Mouse (Mus musculus) mouse trophoblast stem cell (cell line): Measurements from ENCODE around the gene Kcnb1.

ENCODE experiments used
- in situ Hi-C, 2 experiments: fragments of 300-500 bp; cut with MseI, MboI; formaldehyde crosslinking; loops; 2 replicates in 1 of 2; 3 replicates in 1 of 2; pipeline ENCODE4 v1.15.1; 2025

Kcnb1 gene

DNA sequence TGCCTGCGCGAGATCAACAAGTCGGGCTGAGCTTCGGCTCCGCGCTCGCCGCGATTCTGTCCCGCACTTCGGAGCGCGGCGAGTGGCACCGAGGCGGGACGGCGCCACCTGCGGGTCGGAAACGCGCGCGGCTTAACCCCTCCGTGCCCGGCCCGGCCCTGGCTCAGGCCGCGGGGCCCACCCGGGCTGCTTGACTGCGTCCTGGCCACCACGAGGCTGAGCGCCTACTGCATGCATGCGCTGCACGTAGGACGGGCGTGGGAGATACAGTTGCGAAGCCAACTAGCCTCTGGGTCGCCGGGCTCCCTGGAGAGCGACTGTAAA, at the start of gene Kcnb1:
TSS of gene Kcnb1 (minus strand) at position 80 of the 324 bp plus-strand sequence.
- in situ Hi-C loops, result loop anchor here in 1 of 2 experiments (10.0 kb wide), 1 partner anchor 75 kb away; no protein-coding TSS in a partner anchor

DNA sequence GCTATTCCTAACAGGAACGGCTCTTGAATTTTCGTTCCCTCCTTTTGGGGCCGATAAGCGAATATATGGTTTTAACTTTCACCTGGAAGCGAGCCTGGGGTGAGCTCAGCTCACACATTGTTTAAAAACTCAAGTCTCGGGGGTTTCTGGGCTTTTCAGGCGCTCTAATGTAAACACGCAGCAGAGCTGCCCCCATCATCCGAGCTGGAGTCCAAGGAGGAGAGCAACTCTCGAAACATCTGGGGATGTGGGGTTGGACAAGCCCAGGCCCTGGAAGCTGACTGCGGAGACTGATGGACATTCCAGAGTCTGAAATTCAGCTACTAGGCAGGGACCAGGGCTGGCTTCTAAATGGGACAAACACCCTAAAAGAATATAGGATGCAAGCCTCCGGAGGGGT, 49.3 kb upstream of the Kcnb1 start:
- in situ Hi-C loops, result no loop called here

DNA sequence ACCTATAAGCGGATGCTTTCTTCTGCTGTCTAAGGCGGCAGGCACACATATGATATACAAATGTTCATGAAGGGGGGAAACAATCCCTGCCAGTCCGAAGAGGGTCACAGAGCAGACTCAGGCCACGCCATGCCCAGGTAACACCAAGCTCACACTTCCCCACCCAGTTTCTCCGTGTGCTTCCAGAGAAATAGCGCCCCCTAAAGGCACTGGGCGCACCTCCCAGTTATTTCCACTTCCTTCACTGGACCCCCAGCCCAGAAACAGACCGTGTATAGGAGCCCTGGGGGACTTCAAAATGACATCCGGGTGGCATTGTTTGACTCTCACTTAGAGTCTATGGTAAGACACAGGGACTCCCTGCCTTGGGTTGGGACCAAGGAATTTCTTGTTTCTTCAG, 47.3 kb upstream of the Kcnb1 start:
- in situ Hi-C loops, result no loop called here

DNA sequence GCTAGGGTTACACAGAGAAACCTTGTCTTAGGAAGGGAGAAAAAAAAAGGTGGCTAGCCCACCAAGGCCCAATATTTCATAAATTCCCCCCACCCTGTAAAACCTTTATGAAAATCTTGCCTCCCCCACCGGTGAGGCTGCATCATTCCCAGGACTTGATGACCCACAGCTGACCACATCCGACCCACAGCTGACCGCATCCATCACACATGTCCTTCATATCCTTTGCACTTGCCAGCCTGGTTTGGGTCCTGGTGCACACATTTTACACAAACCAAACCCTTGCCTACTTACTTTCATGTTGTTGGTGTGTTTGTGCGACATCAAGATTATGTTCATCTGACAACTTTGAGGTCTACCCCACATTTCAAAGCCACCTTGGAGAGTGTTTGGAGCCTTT, 46.2 kb upstream of the Kcnb1 start:
- in situ Hi-C loops, result no loop called here

DNA sequence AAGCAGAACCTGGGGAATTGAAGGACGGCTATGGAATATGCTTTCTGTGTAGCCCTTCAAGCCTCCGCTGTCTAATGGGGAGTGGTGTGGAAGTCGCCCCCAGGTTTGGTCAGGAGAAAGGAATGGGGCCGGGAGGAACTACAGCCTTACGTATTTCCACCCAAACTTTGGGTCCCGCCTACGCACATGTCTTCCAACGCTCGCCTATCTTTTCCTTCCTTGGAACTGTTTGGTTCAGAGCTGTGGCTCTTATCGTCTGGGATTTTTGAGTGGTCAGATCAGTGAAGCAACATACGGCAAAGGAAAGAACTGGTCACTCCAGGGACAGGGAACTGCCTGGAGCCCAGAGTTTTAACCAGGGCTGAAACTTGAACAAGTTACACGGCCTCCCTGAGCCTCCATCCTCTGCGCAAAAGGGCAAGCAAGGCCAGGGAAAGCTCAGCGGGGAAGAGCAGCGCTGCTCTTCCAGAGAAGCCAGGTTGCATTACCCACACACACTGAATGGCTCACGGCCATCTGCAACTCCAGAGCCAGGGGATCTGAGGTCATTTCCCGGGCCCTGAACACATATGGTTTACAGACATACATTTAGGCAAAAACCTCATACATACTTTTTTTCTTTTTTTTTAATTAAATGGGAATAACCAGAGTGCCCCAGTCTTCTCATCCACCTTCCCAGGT, 45.5 kb upstream of the Kcnb1 start:
- in situ Hi-C loops, result no loop called here

DNA sequence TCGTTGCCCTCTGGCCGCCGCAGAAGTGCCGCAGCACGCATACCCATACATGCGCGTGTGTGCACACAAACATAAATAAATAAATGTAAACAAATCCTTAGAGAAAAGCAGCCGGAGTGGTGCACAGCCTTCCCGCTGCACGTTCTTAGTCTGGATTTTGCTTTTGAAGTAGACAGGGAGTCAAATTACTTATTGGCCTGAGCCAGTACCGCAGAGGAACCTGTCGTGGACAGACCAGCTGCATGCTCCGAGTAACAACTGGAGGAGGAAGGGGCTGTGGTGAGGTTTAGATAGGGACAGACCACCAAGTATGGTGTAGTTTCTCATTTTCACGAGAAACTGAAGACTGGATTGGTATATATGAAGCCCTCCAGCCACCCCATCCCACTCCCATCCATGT, 43.8 kb upstream of the Kcnb1 start:
- in situ Hi-C loops, result no loop called here

DNA sequence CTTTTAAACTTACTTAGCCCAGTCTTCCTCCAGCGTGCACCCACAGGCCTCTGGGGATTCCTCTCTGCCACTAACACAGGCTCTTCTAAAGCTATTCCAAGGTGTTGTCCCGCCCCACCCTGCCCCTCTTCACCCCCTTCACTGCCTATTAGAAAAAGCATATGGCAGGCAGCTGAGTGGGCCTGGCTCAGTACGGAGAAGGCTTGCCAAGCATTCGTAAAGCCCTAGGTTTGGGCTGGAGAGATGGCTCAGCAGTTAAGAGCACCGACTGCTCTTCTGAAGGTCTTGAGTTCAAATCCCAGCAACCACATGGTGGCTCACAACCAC, 43.0 kb upstream of the Kcnb1 start:
- in situ Hi-C loops, result no loop called here

DNA sequence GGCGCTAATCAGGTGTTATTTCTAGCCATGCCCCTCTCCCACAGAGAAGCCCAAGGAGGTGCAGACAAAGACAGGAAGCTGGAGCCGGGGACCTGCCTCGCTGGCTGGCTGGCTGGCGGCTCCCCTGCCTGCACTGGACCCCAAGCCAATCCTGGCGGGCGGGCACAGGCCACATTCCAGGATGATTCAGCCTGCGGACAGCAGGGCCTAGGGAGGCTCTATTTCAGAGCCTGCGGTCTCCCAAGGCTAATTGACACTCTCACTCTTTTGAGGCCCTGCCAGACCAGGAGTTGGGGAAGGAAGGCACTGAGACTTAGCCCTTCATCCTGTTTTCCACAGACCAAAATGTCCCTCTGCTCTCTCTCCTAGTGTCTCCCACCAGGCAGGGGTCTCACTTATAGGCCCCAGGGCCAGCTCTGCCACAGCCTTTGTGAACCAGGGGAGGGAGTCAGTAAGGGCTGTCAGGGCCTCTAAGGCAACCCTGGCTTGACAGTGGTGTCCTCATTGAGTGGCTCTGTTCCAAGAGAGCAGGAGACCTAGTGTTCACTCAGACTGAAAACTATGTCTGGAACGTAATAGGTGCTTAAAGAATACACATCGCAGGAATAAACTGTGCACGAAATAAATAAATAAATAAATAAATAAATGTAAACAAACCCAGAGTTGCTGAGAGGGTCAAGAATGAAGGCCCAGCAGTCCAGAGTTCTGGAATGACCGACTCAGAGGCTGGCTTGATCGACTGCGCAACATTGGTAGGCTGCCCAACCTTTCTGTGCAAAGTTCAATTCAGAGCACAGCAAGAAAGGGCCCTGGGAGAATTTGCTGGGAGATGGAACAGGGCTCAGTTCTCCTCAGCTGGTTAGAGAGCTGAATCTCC, 42.4 kb upstream of the Kcnb1 start:
- in situ Hi-C loops, result no loop called here

DNA sequence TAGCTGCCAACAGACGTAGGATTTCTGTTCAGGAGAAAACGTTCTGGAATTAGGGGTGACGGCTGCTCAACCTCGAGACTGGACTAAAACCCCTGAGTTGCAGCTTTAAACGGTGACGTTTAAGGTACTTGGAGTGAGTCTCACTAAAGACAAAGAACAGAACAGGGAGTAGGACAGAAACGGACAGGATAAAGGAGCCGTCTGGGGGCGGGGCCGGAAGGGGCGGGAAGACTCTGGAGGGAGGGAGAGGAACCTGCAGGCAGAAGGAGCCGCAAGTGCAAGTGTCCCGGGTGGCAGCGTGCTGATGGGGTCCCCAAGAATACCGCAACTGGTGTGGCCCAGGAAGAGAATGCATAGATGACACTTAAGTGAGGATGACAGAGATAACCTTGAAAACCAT, 40.6 kb upstream of the Kcnb1 start:
- in situ Hi-C loops, result no loop called here

DNA sequence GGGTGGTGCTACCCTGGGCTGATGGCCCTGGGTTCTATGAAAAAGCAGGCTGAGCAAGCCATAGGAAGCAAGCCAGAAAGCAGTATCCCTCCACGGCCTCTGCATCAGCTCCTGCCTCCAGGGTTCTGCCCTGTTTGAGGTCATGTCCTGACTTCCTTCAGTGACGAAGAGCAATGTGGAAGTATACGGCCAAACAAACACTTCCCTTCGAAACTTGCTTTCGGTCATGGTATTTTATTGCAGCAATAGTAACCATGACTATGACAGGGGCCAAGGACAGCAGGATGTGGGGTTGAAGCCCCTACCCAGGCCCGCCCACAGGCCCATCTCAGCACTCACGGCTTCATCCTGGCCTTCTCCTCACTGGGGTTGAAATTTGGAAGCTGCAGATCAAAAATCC, 35.0 kb upstream of the Kcnb1 start:
- in situ Hi-C loops, result loop anchor here (5.0 kb wide), 1 partner anchor 52 kb away; no protein-coding TSS in a partner anchor

DNA sequence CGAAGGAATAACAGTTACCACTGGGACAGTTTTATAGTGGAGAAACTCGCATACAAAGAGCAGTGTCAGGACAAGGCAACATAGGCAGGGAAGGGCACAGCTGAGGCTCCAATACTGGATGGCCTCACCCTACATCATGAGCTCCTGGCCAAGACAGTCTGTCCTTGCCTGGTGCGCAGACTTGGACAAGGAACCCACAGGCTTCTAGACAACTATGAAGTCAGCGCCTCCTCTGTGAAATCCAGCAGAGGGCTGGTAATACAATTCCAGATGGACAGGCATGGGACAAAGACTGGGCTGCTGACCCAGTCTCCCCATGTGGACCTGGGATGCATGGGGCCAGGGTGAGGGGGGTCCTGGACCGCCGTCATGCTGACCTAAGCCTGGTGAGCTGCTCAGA, 34.2 kb upstream of the Kcnb1 start:
- in situ Hi-C loops, result loop anchor here (5.0 kb wide), 1 partner anchor 53 kb away; no protein-coding TSS in a partner anchor

DNA sequence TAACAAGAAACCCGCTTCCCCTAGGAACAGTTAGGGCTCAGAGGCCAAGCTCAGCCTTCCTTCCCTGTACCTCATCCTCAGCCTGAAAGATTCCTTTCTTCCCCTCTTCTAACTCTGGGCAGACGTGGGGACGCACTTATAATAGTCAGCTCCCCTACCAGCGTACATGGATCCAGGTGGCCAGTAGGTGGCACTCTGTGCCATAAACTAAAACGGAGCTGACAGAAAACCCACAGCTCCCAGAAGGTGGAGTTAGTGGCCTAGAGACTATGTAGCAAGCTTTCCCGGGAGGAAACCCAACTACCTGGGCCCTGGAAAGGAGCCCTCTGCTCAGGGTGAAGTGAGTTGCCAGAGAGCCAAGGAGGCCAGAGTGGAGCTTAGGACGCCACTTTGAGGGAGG, 32.2 kb upstream of the Kcnb1 start:
- in situ Hi-C loops, result loop anchor here (5.0 kb wide), 1 partner anchor 55 kb away; no protein-coding TSS in a partner anchor

DNA sequence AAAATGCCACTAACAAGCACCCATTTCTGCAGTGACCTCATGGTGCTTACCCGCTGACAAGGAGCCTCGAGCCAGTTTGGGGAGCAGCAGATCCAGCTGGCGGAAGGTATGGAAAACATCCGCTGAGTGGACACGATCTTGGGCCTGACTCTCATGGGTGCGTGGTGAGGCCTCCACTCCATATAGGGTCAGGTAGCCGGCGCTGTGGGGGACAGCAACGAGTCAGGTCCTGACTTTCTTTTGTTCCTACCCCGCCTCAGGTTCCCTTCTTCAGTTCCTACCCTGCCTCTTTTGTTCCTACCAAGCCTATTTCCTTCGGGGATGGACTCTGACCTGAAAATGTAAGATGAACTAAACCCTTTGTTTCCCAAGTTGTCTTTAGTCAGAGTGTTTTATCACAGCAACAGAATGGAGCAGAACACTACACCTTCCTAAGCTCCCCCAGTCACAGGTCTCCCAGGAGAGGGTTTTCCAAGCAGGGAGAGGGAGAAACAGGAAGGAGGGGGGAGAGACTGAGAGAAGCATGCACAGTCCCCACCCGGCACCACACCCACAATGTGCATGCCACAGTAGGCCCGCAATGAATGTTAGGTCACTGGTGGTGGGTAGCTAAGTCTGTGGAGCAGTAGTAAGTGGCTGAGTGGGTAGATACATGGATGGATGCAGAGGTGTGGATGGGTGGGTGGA, 31.3 kb upstream of the Kcnb1 start:
- in situ Hi-C loops, result loop anchor here (5.0 kb wide), 1 partner anchor 56 kb away; no protein-coding TSS in a partner anchor

DNA sequence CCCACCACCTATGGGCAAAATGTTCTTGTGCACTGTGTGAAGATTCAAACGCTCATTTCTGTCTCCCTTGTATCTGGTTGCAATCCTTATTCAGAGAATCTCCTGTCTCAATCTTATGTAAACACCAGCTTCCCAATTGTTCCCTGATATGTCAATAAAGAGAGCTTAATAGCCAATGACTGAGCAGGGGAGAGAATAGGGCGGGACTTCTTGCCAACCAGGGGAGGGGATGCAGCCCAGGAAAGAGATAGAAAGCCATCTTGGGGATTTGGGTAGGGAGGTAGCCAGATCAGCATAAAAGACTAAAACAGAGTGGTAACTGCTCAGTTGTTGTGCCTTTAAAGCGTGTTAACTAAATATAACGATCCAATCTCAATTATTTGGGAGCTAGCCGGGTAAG, 30.8 kb upstream of the Kcnb1 start:
- in situ Hi-C loops, result loop anchor here (5.0 kb wide), 1 partner anchor 57 kb away; no protein-coding TSS in a partner anchor

DNA sequence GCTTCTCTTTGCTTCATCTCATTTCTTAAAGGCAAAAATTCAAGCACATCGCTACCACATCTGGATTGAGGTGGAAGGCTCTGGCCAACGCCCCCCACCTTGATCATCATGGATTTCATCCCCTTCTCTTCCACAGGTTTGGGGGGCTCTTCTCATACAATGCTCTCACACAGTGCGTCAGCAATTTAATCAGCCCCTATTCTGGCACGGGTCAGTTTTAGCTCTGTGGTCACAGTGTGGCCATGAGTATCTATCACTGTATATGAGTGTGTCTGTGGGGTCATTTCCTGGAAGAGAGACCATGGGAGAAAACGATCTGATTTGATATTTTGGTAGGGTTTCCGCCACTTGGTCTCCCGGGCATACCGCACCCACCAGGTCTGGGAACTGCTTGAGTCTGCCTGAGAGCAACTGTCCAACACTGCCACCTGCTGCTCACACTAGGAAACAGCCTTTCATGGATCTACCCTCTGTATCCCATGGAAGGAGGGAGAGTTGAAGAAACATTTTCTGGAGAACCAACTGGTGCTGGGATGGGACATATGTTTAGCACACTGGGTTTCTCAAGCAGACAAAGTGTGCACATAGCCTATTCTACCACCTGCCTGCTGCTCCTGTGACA, 29.3 kb upstream of the Kcnb1 start:
- in situ Hi-C loops, result no loop called here

DNA sequence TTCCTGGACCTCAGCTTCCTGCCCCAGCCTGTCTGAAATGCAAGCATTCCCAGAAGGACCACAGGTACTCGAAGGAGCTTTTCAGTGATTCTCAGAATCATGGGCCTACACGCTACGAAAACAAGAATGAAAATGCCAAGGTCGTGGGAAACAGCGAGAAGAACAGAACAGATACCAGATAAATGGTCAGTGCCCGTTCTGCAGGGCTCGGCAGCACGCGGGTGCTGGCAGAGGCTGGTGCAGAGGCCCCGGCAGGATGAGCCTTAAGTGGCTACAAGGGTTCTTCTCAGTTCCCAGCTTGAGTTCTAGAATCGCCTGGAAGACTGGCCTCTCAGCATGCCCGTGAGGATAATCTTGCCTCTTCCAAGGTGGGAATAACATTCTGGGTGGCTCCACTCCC, 23.7 kb upstream of the Kcnb1 start:
- in situ Hi-C loops, result loop anchor here (5.0 kb wide), 2 partner anchors 136 to 141 kb away; no protein-coding TSS in a partner anchor

DNA sequence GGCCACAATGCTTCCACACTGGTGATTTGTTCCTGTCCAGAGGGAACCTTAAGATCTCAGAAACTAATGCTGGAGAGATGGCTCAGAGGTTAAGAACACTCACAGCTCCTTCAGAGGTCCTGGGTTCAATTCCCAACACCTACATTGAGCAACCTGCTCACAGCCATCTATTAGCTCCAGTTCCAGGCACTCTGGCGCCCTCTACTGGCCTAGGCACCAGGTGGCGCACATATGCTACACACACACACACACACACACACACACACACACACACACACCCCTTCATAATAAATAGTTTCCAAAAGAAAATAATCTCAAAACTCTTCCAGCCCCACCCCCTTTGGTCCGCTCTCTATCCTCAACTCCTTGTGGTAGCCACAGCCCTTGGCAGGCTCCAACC, 23.1 kb upstream of the Kcnb1 start:
- in situ Hi-C loops, result loop anchor here (5.0 kb wide), 2 partner anchors 136 to 141 kb away; no protein-coding TSS in a partner anchor

DNA sequence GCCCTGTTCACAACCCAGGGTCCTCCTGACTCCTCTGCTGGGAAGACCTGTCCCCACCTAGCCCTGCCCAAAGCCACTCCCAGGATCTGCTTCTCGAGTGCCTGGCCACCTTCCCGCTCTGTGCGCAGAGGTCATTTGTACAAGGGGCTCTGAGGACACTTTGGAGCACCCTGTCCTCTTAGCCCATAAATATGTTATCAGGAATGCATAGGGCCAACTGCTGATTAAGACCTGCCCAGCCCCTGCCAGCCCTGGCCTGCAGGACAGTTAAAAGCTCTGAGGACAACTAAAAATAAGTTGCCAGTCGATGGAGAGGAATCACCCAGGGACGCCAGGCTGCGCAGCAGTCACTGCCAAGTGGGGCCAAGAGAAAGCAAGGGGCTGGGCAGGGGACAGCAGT, 22.6 kb upstream of the Kcnb1 start:
- in situ Hi-C loops, result loop anchor here (5.0 kb wide), 2 partner anchors 135 to 140 kb away; no protein-coding TSS in a partner anchor

DNA sequence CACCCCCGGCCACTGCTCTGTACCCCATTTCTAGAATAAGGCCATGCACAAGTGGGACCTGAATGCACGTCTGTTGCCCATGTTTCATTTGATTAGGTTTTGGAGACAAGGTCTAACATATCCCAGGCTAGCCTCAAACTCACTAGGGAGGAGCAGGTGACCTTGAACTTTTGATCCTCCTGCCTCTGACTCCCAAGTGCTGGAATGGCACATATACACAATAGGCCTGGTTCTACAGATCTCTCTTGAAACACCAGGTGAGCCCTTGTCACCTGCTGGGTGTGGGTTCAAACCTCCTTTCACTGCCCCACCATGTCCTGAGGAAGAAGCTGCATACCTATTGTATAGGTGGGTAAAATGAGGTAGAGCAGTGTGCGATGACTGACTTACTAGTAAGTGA, 22.1 kb upstream of the Kcnb1 start:
- in situ Hi-C loops, result loop anchor here (5.0 kb wide), 2 partner anchors 135 to 140 kb away; no protein-coding TSS in a partner anchor

DNA sequence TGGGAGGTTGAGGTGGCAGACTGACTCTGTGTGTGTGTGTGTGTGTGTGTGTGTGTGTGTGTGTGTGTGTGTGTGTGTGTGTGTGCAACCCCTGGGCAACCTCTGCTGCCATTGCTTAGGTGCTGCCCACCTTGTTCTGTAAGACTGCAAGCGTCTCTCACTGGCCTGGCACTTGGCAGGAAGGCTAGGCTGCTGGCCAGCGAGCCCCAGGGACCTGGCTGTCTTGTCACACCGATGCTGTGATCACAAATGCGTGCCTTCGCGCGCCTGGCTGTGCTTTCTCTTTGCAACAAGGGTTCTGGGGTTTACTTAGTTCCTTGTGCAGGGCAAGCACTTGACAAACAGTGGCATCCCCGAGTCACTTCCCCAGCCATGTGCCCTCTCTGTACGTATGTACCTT, 19.9 kb upstream of the Kcnb1 start:
- in situ Hi-C loops, result loop anchor here (5.0 kb wide), 2 partner anchors 133 to 138 kb away; no protein-coding TSS in a partner anchor

DNA sequence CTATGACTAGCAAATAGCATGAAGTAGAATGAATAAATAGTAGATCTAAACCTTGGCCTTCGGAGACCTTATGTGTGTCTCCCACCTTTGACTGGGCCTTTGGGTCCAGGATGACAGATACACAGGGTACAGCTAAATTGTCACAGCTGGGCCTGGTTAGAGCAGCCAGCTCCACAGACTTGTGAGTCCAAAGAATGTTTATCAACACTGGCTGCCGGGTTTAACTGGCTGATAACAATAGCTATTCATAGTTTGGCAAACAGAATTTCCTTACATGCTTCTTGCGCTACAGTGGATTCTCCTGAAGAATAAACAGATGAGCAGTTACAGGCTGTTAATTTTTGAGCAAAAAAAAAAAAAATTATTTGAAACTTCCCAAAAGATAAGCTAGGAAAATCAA, 19.0 kb upstream of the Kcnb1 start:
- in situ Hi-C loops, result no loop called here
